Mouse (Mus musculus): ENCODE results near the gene Gm9887.

DNA sequence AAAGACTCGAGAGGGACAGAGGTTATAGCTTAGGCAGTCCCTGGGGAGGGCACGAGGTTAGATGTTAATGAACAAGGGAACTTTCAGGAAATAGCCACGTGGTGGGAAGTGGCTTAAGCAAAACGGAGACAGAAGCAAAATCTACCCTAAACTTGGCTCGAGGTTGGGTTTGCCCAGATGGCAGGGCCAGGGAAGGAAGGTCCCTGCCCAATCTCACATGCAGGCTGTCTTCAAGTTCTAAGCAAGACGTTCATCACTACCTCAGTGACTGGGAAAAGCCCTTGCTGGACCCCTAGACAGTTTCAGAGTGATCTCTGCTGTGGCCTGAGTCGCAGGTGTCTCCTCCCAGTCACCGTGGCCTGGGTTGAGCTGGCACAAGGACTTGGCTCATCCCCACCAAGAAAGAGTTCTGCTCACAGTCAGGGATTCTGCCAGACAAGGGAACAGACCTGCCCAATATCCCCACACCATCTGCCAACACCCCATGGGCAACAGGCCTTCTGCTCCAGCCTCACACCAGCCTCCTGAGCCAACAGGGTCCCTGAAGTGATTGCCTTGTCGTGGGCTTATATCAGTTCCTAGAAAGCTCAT is 45.5 kb upstream of the Gm9887 start:
- TF ChIP-seq POLR2A (IDR thresholded peaks at IDR 0.05; ENCODE audit: low read depth, low read length) (peak; percentile 80), JUND (conservative IDR thresholded peaks at IDR 0.05; ENCODE audit: low read depth, low read length) (0 out of 2 replicates have a peak, but pooled peaks have one; percentile 4), TBP (conservative IDR thresholded peaks at IDR 0.05; ENCODE audit: low read depth, low read length) (peak; percentile 89), CTCF (conservative IDR thresholded peaks at IDR 0.05 in 1 of 2, IDR thresholded peaks at IDR 0.05 in 1 of 2; ENCODE audit: low read depth in 2 of 2, low read length in 2 of 2) (no peak), EP300 (IDR thresholded peaks at IDR 0.05; ENCODE audit: low read length) (peak; percentile 88)
